Mouse (Mus musculus) ES-Bruce4 (cell line): ENCODE measurements at regions not wholly inside any gene's neighbourhood (a gene's known extent, or its start where the extent isn't known, plus 50 kb on each side); places are given as distances from the start of the nearest gene placed in this dataset.

Experiments
- CTCF ChIP-seq: IDR thresholded peaks from one replicate; pipeline ENCODE4 v1.8.1; 2011; ENCODE audit warnings: low read depth, low read length
- POLR2A ChIP-seq: IDR thresholded peaks from one replicate; pipeline ENCODE4 v1.8.1; 2011; ENCODE audit warnings: low read length; ENCODE audit not compliant: insufficient read depth

DNA sequence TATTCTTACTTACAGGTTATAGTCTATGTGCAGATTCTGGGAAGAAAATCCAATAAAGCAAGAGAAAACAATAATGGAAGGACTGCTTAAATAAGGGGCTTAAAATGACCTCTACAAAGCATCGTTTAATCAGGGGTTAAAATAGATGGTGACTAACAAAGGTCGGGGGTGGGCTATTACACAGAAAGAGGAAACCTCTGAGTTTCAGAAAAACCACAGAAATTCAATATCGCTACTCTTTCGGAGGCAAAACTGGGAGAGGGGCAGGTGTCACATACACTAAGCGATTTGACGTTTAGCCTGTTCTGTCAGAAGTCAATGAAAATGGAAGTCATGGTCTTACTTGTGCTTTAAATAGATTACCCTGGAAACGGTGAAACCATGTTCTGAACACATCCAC, 391.0 kb upstream of the Pkdcc start:
- TF ChIP-seq CTCF, result no peak
- no peak for TF ChIP-seq POLR2A
